Mouse (Mus musculus): ENCODE measurements at regions not wholly inside any gene's neighbourhood (a gene's known extent, or its start where the extent isn't known, plus 50 kb on each side); places are given as distances from the start of the nearest gene placed in this dataset.

DNA sequence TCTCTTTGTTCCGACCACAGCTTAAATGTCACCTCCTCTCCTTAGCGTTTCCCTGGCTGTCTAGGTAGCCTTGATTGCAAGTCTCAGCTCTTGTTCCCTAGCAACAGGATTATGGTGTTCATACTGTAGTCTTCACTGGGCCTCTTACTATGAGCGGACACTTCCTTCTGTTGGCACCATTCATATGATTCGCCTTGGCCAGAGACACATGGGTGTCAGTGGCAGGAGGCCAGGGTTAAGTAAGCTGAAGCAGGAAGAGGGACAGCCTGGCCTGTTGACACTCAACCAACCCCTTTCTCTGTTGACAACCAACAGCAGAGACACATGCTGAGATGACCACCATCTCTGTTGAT lies 445.9 kb downstream of the Wdr11 start:
- no peak for TF ChIP-seq CTCF (IDR thresholded peaks at IDR 0.05; ENCODE audit: borderline replicate concordance, insufficient read depth, low read length)
- no peak for TF ChIP-seq POLR2A (IDR thresholded peaks at IDR 0.05; ENCODE audit: low read depth, low read length)

Measured in embryonic fibroblast, embryonic 13.5 days (primary cell).